Mouse (Mus musculus): Measurements from ENCODE around the gene 9130230L23Rik. TPM values are rescaled to one million over a fixed set of nuclear protein-coding genes. Genes with fewer than 3 reads are reported as not detected.
A peak's percentile ranks its signal among the peaks of the same experiment; 100 is the strongest.

The 9130230L23Rik gene
- polyA plus RNA-seq, 1 experiment from 2014 or later: not detected

GRCm38 (mm10) chr5:65950679-65951512, 53.2 kb downstream of the 9130230L23Rik start:
- H3K4me3 ChIP-seq (ENCODE audit: low read depth, low read length): no peak overlapping the region; the same call in 1 of the 2 replicates
- H3K27me3 ChIP-seq (replicated peaks; ENCODE audit: control insufficient read depth, insufficient read depth, low read length): no peaks in the 10 kb centered on the region
- peak overlapping the region; percentile 36; the same call in 1 of the 2 replicates for H3K9ac ChIP-seq (ENCODE audit: low read length)
- peaks cover 4% of the 10 kb centered on the region for H3K4me1 ChIP-seq (ENCODE audit: control insufficient read depth, insufficient read depth, low read length)
- H3K27ac ChIP-seq (ENCODE audit: low read depth, low read length): peak overlapping the region; percentile 89
- ATAC-seq (peak; percentile 70), DNase-seq (ENCODE audit: low spot score) (peak; percentile 80)
- H3K36me3 ChIP-seq (ENCODE audit: control insufficient read depth, insufficient read depth, low read length): no peaks in the 10 kb centered on the region
- no peaks in the 10 kb centered on the region for H3K9me3 ChIP-seq (replicated peaks; ENCODE audit: control insufficient read depth, low read length)
- peak overlapping the region; percentile 40 for H3K4me2 ChIP-seq (ENCODE audit: low read length)
- 34% methylated on average over 18 of the region's 18 CpGs for WGBS

DNA sequence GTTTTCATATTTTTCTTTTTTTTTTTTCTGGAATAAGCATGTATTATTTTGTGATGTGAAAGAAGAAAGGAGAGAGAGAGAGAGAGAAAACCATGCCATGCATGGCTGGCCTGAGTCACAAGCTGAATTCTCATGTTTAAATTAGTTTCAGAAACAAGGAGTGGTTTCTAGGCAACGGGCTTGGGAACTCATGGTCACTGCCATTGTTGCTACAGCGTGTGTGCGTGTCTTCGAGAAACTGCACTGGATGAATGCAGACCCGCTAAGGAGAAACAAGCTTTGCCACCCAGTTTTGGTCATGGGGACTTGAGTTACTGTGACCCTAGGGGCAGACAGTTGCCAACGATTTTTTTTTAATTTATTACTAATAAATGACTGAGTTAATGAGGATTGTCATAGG, 53.8 kb downstream of the 9130230L23Rik start:
- WGBS: 2% methylated on average over 6 of the region's 6 CpGs
- Histone ChIP-seq H3K4me1 (ENCODE audit: control insufficient read depth, insufficient read depth, low read length) (peaks cover 4% of the 10 kb centered on the region), H3K4me3 (ENCODE audit: low read depth, low read length) (no peak overlapping the region; the same call in 1 of the 2 replicates), H3K4me2 (ENCODE audit: low read length) (peak overlapping the region; percentile 40), H3K27me3 (replicated peaks; ENCODE audit: control insufficient read depth, insufficient read depth, low read length) (no peaks in the 10 kb centered on the region), H3K27ac (ENCODE audit: low read depth, low read length) (peak overlapping the region; percentile 89), H3K9ac (ENCODE audit: low read length) (peak overlapping the region; percentile 36; the same call in 1 of the 2 replicates), H3K9me3 (replicated peaks; ENCODE audit: control insufficient read depth, low read length) (no peaks in the 10 kb centered on the region), H3K36me3 (ENCODE audit: control insufficient read depth, insufficient read depth, low read length) (no peaks in the 10 kb centered on the region)
- ATAC-seq (peak; percentile 89), DNase-seq (ENCODE audit: low spot score) (peak; percentile 95)

- H3K36me3 ChIP-seq (ENCODE audit: control insufficient read depth, insufficient read depth, low read length): no peaks in the 10 kb centered on the region
- H3K4me1 ChIP-seq (ENCODE audit: control insufficient read depth, insufficient read depth, low read length): peaks cover 4% of the 10 kb centered on the region
- DNase-seq (ENCODE audit: low spot score) (no peak), ATAC-seq (no peak)
- no peaks in the 10 kb centered on the region for H3K9me3 ChIP-seq (replicated peaks; ENCODE audit: control insufficient read depth, low read length)
- no peaks in the 10 kb centered on the region for H3K27me3 ChIP-seq (replicated peaks; ENCODE audit: control insufficient read depth, insufficient read depth, low read length)
- no peak overlapping the region for H3K4me3 ChIP-seq (ENCODE audit: low read depth, low read length)
- no peak overlapping the region for H3K9ac ChIP-seq (ENCODE audit: low read length)
- H3K4me2 ChIP-seq (ENCODE audit: low read length): no peak overlapping the region
- WGBS: 13% methylated on average over 3 of the region's 3 CpGs
- H3K27ac ChIP-seq (ENCODE audit: low read depth, low read length): peak overlapping the region; percentile 79
Measured at GRCm38 (mm10) chr5:65949822-65950221, 54.3 kb downstream of the 9130230L23Rik start.

DNA sequence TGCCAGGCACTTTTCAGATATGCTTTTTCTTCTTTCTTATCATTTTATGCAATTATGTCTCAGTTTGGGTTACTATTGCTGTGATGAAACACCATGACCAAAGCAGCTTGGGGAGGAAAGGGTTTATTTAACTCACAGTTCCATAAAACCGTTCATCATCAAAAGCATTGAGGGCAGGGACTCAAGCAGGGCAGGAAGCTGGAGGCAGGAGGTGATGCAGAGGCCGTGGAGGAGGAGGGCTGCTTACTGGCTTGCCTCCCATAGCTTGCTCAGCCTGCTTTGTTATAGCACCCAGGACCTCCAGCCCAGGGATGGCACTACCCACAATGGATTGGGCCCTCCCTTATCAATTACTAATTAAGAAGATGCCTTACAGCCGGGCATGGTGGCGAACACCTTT, 62.9 kb downstream of the 9130230L23Rik start:
- Histone ChIP-seq H3K27ac (ENCODE audit: low read depth, low read length) (no peak overlapping the region), H3K4me2 (ENCODE audit: low read length) (no peak overlapping the region), H3K4me1 (ENCODE audit: control insufficient read depth, insufficient read depth, low read length) (no peaks in the 10 kb centered on the region), H3K9me3 (replicated peaks; ENCODE audit: control insufficient read depth, low read length) (no peaks in the 10 kb centered on the region), H3K27me3 (replicated peaks; ENCODE audit: control insufficient read depth, insufficient read depth, low read length) (no peaks in the 10 kb centered on the region), H3K9ac (ENCODE audit: low read length) (no peak overlapping the region), H3K4me3 (ENCODE audit: low read depth, low read length) (no peak overlapping the region), H3K36me3 (ENCODE audit: control insufficient read depth, insufficient read depth, low read length) (no peaks in the 10 kb centered on the region)
- ATAC-seq: no peak
- 71% methylated on average over 4 of the region's 4 CpGs for WGBS
- DNase-seq (ENCODE audit: low spot score): no peak

DNA sequence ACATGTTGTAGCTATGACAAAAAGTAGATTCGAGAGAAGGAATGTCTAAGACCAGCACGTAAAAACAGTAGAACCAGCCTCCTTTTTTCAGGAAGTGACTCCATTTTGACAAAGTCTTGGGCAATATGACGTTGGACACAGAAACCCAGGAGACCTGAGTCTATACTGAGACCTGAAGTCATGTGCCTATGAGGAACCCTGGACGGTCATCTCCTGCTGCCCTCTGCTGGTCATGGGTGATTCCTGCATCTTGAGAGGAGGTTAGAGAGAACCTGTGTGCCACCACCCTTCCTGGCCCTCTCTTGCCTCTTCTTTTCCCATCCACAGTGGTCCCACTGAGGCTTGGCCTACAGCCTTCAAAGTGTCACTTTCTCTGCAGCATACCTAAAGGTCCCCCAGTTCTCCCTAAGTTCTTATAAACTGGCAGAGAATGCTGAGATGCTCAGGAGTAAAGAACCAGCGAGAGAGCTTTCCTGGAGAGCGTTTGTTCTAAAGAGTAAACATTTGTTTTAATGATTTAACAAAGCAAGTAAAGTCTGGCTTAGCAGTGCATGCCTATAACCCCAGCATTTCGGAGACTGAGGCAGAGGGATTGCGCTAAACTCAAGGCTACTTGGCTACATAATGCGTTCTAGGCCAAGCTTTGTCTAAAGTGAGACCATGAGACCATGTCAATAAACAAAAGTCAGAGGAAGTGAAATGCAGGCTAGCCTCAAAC, 65.9 kb downstream of the 9130230L23Rik start:
- WGBS: 59% methylated on average over 9 of the region's 9 CpGs
- Histone ChIP-seq H3K36me3 (ENCODE audit: control insufficient read depth, insufficient read depth, low read length) (no peaks in the 10 kb centered on the region), H3K9ac (ENCODE audit: low read length) (no peak overlapping the region), H3K4me3 (ENCODE audit: low read depth, low read length) (no peak overlapping the region), H3K4me1 (ENCODE audit: control insufficient read depth, insufficient read depth, low read length) (no peaks in the 10 kb centered on the region), H3K9me3 (replicated peaks; ENCODE audit: control insufficient read depth, low read length) (no peaks in the 10 kb centered on the region), H3K27ac (ENCODE audit: low read depth, low read length) (no peak overlapping the region), H3K4me2 (ENCODE audit: low read length) (no peak overlapping the region), H3K27me3 (replicated peaks; ENCODE audit: control insufficient read depth, insufficient read depth, low read length) (no peaks in the 10 kb centered on the region)
- DNase-seq (ENCODE audit: low spot score): peak; percentile 81
- peak; percentile 74 for ATAC-seq

DNA sequence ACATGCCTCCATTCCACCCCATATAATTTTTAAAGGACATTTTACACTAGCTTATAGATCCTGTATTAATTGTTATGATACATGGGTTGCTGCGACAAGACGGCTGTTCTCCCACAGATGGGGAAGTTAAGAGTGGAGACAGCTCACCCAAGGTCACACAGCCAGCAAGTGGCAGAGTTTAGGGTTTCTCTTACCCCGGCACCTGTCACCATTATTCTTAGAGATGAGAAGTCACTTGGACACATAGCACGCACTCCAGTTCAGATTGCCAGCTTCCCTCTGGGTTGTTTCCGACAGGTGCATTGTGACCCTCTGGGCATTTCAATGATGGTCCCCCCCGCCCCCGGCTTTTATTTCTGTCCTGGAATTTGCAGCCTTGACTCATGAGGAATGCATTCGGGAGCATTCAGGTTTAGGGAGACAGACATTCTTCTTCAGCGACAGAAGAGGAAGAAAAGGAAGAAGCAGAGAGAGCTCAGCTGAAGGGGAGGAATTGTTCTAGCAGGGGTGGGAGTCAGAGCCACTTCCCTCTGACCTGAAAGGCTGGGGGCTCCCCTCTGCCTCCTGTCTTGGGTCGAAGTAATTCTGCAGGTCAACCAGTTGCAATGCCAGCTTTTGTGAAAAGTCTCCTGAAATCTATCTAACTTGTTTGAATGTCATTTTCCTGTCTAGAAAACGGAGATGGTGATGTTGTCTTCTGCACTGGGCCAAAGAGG, 66.9 kb downstream of the 9130230L23Rik start:
- ATAC-seq (no peak), DNase-seq (ENCODE audit: low spot score) (no peak)
- 80% methylated on average over 11 of the region's 11 CpGs for WGBS
- Histone ChIP-seq H3K9ac (ENCODE audit: low read length) (no peak overlapping the region), H3K27ac (ENCODE audit: low read depth, low read length) (no peak overlapping the region), H3K36me3 (ENCODE audit: control insufficient read depth, insufficient read depth, low read length) (no peaks in the 10 kb centered on the region), H3K4me2 (ENCODE audit: low read length) (no peak overlapping the region), H3K27me3 (replicated peaks; ENCODE audit: control insufficient read depth, insufficient read depth, low read length) (no peaks in the 10 kb centered on the region), H3K9me3 (replicated peaks; ENCODE audit: control insufficient read depth, low read length) (no peaks in the 10 kb centered on the region), H3K4me1 (ENCODE audit: control insufficient read depth, insufficient read depth, low read length) (no peaks in the 10 kb centered on the region), H3K4me3 (ENCODE audit: low read depth, low read length) (no peak overlapping the region)

DNA sequence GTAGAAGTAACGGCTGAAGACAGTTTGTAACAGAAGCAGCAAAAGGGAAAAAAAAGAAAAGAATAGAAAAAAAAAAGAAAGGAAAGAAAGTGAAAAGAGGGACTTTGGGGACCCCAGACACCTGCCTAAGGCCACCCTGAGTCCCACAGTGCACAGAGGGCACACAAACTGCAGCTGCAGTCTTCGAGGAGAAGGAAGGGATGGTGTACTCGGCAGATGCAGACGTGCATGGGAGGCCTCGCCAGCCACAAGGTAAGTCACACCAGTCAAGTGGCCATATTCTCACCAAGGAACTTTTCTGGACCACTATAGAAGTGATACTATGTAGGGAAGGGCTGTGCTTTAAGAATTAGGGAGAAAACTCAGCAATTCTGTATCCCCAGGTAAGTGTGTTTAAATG, 69.3 kb downstream of the 9130230L23Rik start, which contains the start of gene Chrna9:
Chrna9 (plus strand) TSS at position 139 of the 400 bp plus-strand sequence.
- Histone ChIP-seq H3K36me3 (ENCODE audit: control insufficient read depth, insufficient read depth, low read length) (no peaks in the 10 kb centered on the region), H3K4me1 (ENCODE audit: control insufficient read depth, insufficient read depth, low read length) (no peaks in the 10 kb centered on the region), H3K9ac (ENCODE audit: low read length) (no peak within 1 kb of the TSS), H3K4me3 (ENCODE audit: low read depth, low read length) (no peak within 1 kb of the TSS), H3K27me3 (replicated peaks; ENCODE audit: control insufficient read depth, insufficient read depth, low read length) (no peaks in the 10 kb centered on the region), H3K27ac (ENCODE audit: low read depth, low read length) (no peak within 1 kb of the TSS), H3K9me3 (replicated peaks; ENCODE audit: control insufficient read depth, low read length) (no peaks in the 10 kb centered on the region), H3K4me2 (ENCODE audit: low read length) (no peak within 1 kb of the TSS)
- ATAC-seq: no peak
- DNase-seq (ENCODE audit: low spot score): no peak
- WGBS: 91% methylated on average over 5 of the region's 5 CpGs

GRCm38 (mm10) chr5:65933764-65934163, 70.3 kb downstream of the 9130230L23Rik start:
- no peak for ATAC-seq
- WGBS: 98% methylated on average over 2 of the region's 2 CpGs

More at GRCm38 (mm10) chr5:65933764-65934163, 70.3 kb downstream of the 9130230L23Rik start:
- H3K4me1 ChIP-seq (ENCODE audit: control insufficient read depth, insufficient read depth, low read length): no peaks in the 10 kb centered on the region
- H3K36me3 ChIP-seq (ENCODE audit: control insufficient read depth, insufficient read depth, low read length): no peaks in the 10 kb centered on the region
- no peak overlapping the region for H3K4me2 ChIP-seq (ENCODE audit: low read length)
- no peaks in the 10 kb centered on the region for H3K9me3 ChIP-seq (replicated peaks; ENCODE audit: control insufficient read depth, low read length)
- H3K27ac ChIP-seq (ENCODE audit: low read depth, low read length): no peak overlapping the region
- no peaks in the 10 kb centered on the region for H3K27me3 ChIP-seq (replicated peaks; ENCODE audit: control insufficient read depth, insufficient read depth, low read length)
- H3K9ac ChIP-seq (ENCODE audit: low read length): no peak overlapping the region
- DNase-seq (ENCODE audit: low spot score): no peak
- no peak overlapping the region for H3K4me3 ChIP-seq (ENCODE audit: low read depth, low read length)
